Mouse (Mus musculus): ENCODE measurements around the gene Pou2f2.

DNA sequence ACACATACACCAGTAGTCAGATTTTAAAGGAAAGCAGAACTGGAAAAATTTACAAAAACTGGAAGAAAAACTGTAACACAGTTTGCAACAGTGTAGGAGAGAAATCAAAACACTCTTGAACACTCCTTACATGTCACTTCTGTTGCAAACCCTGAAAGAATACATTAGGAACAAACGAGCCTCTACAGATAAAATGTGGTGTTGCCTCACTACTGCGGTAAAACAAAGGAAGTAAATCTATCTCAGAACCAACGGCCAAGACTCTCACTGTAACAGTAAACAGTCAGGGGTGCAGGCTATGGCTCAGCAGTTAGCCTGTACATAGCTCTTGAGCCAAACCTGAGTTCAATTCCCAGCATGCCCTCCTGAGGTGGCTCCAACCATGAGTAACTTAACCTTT, 33.6 kb upstream of the Pou2f2 start:
- TF ChIP-seq CTCF (IDR thresholded peaks at IDR 0.05; ENCODE audit: low read depth): no peak
- TF ChIP-seq EP300 (optimal IDR thresholded peaks at IDR 0.05): no peak
